Mouse (Mus musculus): Measurements from ENCODE around the gene Hbb-bh2.

DNA sequence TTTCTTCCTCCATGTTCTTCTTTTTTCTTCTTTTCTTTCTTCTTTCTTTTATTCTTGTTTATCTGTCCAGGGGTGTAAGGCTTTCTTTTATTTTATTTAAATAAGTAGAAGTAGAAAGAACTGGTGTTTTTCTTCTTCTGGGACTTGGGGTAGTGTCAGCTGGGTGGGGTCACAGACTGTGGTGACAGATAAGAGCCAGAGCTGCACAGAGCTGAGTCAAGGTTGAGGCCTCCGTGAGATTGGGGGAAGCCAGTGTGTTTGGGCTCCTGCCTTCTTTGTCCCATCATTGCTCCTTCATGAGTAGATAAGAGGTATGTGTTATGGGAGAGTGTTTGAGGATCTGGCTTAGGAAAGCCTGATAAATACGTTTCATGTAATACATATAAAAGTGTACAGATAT, 18.8 kb upstream of the Hbb-bh2 start:
- TF ChIP-seq CTCF (IDR thresholded peaks at IDR 0.05; ENCODE audit: extremely low read depth, insufficient read depth, low read length) (no peak), POLR2A (IDR thresholded peaks at IDR 0.05; ENCODE audit: extremely low read depth, insufficient read depth, low read length) (no peak)
